Mouse (Mus musculus) stomach, embryonic 16.5 days (tissue): ENCODE results near the gene Parvb. TPM values are rescaled to one million over a fixed set of nuclear protein-coding genes. Genes with fewer than 3 reads are reported as not detected.

Experiments used
- ATAC-seq: fragments of 200-750 bp; cut with Nextera tagmentation; 2 replicates; pipeline ENCODE4 v1.8.0; 2017; ENCODE audit warnings: moderate number of reproducible peaks, moderate TSS enrichment; ENCODE audit not compliant: insufficient read depth, low FRiP score
- H3K27ac ChIP-seq: fragments of 300-500 bp; sonication (generic); 2 replicates; pipeline ENCODE4 v1.5.1; 2014; ENCODE audit warnings: low read length
- H3K27me3 ChIP-seq: fragments of 300-500 bp; sonication (generic); 2 replicates; pipeline ENCODE4 v1.6.1; 2014; ENCODE audit warnings: low read length, control low read depth, mixed read lengths; ENCODE audit not compliant: control insufficient read depth, insufficient read depth
- H3K36me3 ChIP-seq: fragments of 300-500 bp; sonication (generic); 2 replicates; pipeline ENCODE4 v1.6.1; 2014; ENCODE audit warnings: low read length; ENCODE audit not compliant: control insufficient read depth, insufficient read depth
- H3K4me1 ChIP-seq: fragments of 300-500 bp; sonication (generic); 2 replicates; pipeline ENCODE4 v1.6.1; 2014; ENCODE audit warnings: low read length, control low read depth, mixed read lengths; ENCODE audit not compliant: control insufficient read depth, insufficient read depth
- H3K4me2 ChIP-seq: fragments of 300-500 bp; sonication (generic); 2 replicates; pipeline ENCODE4 v1.6.1; 2014; ENCODE audit warnings: low read depth, low read length, mixed read lengths
- H3K4me3 ChIP-seq: fragments of 300-500 bp; sonication (generic); replicated peaks from 2 replicates; pipeline ENCODE4 v1.5.1; 2014; ENCODE audit warnings: mild to moderate bottlenecking, low read length
- H3K9ac ChIP-seq: fragments of 300-500 bp; sonication (generic); 2 replicates; pipeline ENCODE4 v1.6.1; 2014; ENCODE audit warnings: low read length
- H3K9me3 ChIP-seq: fragments of 300-500 bp; sonication (generic); replicated peaks from 2 replicates; pipeline ENCODE4 v1.6.1; 2016; ENCODE audit warnings: low read length, control low read depth; ENCODE audit not compliant: control insufficient read depth
- WGBS: fragments of 180-500 bp; shearing (Covaris S2); extraction: QIAGEN DNeasy Blood & Tissue Kit; methylation state at CpG from one replicate; pipeline ENCODE4 v1.1.7; 2014; 5-methylcytosine and 5-hydroxymethylcytosine counted together
- polyA plus RNA-seq: library from polyadenylated mRNA; unstranded; fragments of >200 nt; fragmentation: Nextera tagmentation; extraction: Ambion mirVana; gene quantifications from 2 replicates; pipeline ENCODE4 v1.2.1, GENCODE M21; 2015

Gene Parvb
- polyA plus RNA-seq, 1 experiment from 2014 or later: 3.2 TPM

- Histone ChIP-seq H3K27ac (no peak overlapping the region), H3K9ac (no peak overlapping the region), H3K4me3 (no peak overlapping the region), H3K4me2 (no peak overlapping the region), H3K27me3 (no peaks in the 10 kb centered on the region), H3K4me1 (no peaks in the 10 kb centered on the region), H3K9me3 (no peaks in the 10 kb centered on the region), H3K36me3 (no peaks in the 10 kb centered on the region)
- 75% methylated on average over 7 of the region's 7 CpGs for WGBS
- ATAC-seq: no peak
These were observed 13.3 kb downstream of the Parvb start for GRCm38 (mm10) chr15:84245104-84245503.

DNA sequence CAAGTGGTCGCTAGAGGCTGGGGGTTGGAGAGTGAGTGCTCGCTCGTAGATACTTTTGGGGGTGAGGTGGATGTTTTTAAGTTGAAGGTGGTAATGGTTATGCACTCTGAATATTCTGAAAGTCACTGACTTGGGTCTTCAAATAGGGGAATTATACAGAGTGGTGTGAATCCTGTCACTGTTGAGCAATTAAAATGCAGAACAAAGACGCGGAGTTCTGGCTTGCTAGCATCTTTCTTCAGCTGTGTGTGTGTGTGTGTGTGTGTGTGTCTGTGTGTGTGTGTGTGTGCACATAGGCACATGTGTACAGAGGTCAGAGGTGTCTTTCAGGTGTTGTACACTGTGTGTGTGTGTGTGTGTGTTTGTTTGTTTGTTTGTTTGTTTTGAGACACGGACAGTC, 14.4 kb downstream of the Parvb start:
- Histone ChIP-seq H3K9me3 (no peaks in the 10 kb centered on the region), H3K9ac (no peak overlapping the region), H3K27ac (no peak overlapping the region), H3K4me3 (no peak overlapping the region), H3K36me3 (no peaks in the 10 kb centered on the region), H3K4me1 (no peaks in the 10 kb centered on the region), H3K4me2 (no peak overlapping the region), H3K27me3 (no peaks in the 10 kb centered on the region)
- WGBS: 93% methylated on average over 6 of the region's 6 CpGs
- no peak for ATAC-seq

DNA sequence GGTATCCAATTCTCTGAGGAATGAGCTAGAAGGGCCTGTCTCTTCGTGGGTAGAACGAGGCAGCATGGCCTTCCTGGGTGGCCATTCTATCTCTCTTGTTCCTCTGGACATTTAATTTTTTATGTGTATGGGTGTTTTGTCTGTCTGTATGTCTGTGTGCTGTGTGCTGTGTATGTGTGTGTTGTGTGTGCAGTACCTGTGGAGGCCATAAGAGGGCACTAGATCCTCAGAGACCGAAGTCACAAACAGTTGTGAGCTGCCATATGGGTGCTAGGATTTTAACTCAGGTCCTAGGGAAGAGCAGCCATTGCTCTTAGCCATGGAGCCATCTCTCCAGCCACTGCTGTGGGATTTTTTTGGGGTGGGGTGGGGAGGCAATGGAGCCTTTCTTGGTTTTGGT, 15.5 kb downstream of the Parvb start:
- H3K4me3 ChIP-seq: no peak overlapping the region
- no peak overlapping the region for H3K4me2 ChIP-seq
- no peak for ATAC-seq
- H3K9ac ChIP-seq: no peak overlapping the region
- WGBS: 100% methylated on average over 3 of the region's 3 CpGs
- no peaks in the 10 kb centered on the region for H3K9me3 ChIP-seq
- H3K27ac ChIP-seq: no peak overlapping the region
- no peaks in the 10 kb centered on the region for H3K4me1 ChIP-seq
- no peaks in the 10 kb centered on the region for H3K36me3 ChIP-seq
- no peaks in the 10 kb centered on the region for H3K27me3 ChIP-seq

- WGBS: 46% methylated on average over 13 of the region's 13 CpGs
- H3K27ac ChIP-seq: no peak overlapping the region
These were observed 19.4 kb downstream of the Parvb start for GRCm38 (mm10) chr15:84251227-84251626.

GRCm38 (mm10) chr15:84252645-84253044, 20.8 kb downstream of the Parvb start:
- peaks cover 8% of the 10 kb centered on the region; the same call in 1 of the 2 replicates for H3K4me1 ChIP-seq
- H3K4me2 ChIP-seq: no peak overlapping the region
- H3K4me3 ChIP-seq: no peak overlapping the region
- no peaks in the 10 kb centered on the region for H3K36me3 ChIP-seq
- no peaks in the 10 kb centered on the region for H3K27me3 ChIP-seq
- no peak for ATAC-seq
- WGBS: 89% methylated on average over 7 of the region's 7 CpGs
- H3K27ac ChIP-seq: no peak overlapping the region
- H3K9me3 ChIP-seq: no peaks in the 10 kb centered on the region
- H3K9ac ChIP-seq: no peak overlapping the region

More at GRCm38 (mm10) chr15:84251227-84251626, 19.4 kb downstream of the Parvb start:
- H3K36me3 ChIP-seq: no peaks in the 10 kb centered on the region
- no peak overlapping the region for H3K4me2 ChIP-seq
- no peak for ATAC-seq
- no peak overlapping the region for H3K9ac ChIP-seq
- no peak overlapping the region for H3K4me3 ChIP-seq
- no peaks in the 10 kb centered on the region for H3K9me3 ChIP-seq
- peaks cover 5% of the 10 kb centered on the region; the same call in 1 of the 2 replicates for H3K4me1 ChIP-seq
- no peaks in the 10 kb centered on the region for H3K27me3 ChIP-seq

- no peak overlapping the region for H3K4me2 ChIP-seq
- H3K27ac ChIP-seq: no peak overlapping the region
- H3K36me3 ChIP-seq: no peaks in the 10 kb centered on the region
- no peak for ATAC-seq
- no peaks in the 10 kb centered on the region for H3K27me3 ChIP-seq
- no peak overlapping the region for H3K4me3 ChIP-seq
- no peak overlapping the region for H3K9ac ChIP-seq
- peaks cover 8% of the 10 kb centered on the region; the same call in 1 of the 2 replicates for H3K4me1 ChIP-seq
- no peaks in the 10 kb centered on the region for H3K9me3 ChIP-seq
- WGBS: 45% methylated on average over 11 of the region's 11 CpGs
These were observed 21.9 kb downstream of the Parvb start for GRCm38 (mm10) chr15:84253757-84254156.

DNA sequence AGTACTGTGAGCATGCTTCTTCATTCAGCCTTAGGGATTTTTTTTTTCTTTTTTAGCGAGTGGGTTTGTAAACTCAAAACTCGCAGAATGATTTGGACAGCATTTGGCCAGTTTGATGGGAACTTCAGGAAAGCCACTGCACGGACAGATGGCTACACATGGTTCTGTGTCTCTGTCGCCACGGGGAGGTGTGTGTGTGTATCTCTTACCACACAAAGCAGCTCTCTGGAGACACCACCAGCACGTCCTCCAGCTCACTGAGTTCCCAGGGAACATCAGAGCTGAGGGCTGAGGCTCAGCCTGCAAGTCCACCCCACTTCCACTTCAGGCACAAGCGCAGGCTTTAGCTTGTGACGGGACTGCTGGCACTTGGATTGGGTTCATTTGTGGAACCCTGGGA, 22.5 kb downstream of the Parvb start:
- no peak overlapping the region for H3K27ac ChIP-seq
- no peak for ATAC-seq
- peaks cover 8% of the 10 kb centered on the region; the same call in 1 of the 2 replicates for H3K4me1 ChIP-seq
- H3K9me3 ChIP-seq: no peaks in the 10 kb centered on the region
- WGBS: 59% methylated on average over 8 of the region's 8 CpGs
- H3K36me3 ChIP-seq: no peaks in the 10 kb centered on the region
- H3K27me3 ChIP-seq: no peaks in the 10 kb centered on the region
- no peak overlapping the region for H3K9ac ChIP-seq
- no peak overlapping the region for H3K4me3 ChIP-seq
- H3K4me2 ChIP-seq: no peak overlapping the region

- no peak for ATAC-seq
These were observed 24.5 kb downstream of the Parvb start for GRCm38 (mm10) chr15:84256254-84256850.

DNA sequence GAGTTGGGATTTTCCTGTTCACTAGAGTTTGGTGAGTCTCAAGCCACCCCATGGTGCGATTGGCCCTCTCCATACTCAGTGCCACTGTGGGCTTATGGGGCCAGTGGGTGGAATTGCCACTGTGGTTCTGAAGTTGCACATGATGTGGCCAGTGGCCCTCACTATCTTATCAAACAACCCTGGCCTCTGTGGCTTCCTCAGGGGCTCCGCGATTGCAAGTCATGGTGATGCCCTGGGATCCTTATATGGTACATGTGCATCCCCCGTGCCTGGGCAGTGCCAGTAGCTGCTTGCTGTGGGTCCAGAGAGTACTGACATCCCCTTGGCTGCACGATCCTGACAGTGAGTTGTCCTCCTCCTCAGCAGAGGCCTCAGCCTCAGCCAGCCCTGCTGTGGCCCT, 25.0 kb downstream of the Parvb start:
- ATAC-seq: no peak
- Histone ChIP-seq H3K4me1 (peaks cover 8% of the 10 kb centered on the region; the same call in 1 of the 2 replicates), H3K9ac (no peak overlapping the region), H3K36me3 (no peaks in the 10 kb centered on the region), H3K4me3 (no peak overlapping the region), H3K4me2 (no peak overlapping the region), H3K27me3 (no peaks in the 10 kb centered on the region), H3K9me3 (no peaks in the 10 kb centered on the region), H3K27ac (no peak overlapping the region)
- 90% methylated on average over 5 of the region's 5 CpGs for whole genome bisulfite sequencing

More at GRCm38 (mm10) chr15:84256254-84256850, 24.5 kb downstream of the Parvb start:
- Histone ChIP-seq H3K27ac (no peak overlapping the region), H3K27me3 (no peaks in the 10 kb centered on the region), H3K4me2 (no peak overlapping the region), H3K4me1 (peaks cover 8% of the 10 kb centered on the region; the same call in 1 of the 2 replicates), H3K9me3 (no peaks in the 10 kb centered on the region), H3K36me3 (no peaks in the 10 kb centered on the region), H3K4me3 (no peak overlapping the region), H3K9ac (no peak overlapping the region)
- 74% methylated on average over 12 of the region's 12 CpGs for WGBS
